Mouse (Mus musculus): Measurements from ENCODE around the gene BC024978.
A peak's percentile ranks its signal among the peaks of the same experiment; 100 is the strongest.

DNA sequence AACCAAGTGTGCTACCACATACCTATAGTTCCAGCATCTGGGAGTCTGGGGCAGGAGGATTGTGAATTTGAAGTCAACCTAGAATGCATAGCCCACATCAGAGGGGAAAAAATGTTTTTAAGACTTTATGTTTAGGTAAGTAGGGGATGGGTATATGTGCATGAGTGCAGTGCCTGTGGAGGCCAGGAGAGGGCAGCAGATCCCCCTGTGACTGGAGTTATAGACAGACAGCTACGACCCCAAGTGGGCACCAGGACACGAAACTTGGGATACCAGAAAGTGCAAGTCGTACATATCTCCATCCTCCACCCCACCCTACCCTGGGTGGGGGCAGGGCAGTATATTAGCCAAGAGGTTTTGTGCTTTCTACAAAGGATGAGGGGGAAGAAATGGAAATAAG, 10.6 kb upstream of the BC024978 start:
- TF ChIP-seq CTCF (IDR thresholded peaks at IDR 0.05; ENCODE audit: control insufficient read depth, insufficient read depth, insufficient replicate concordance, low read depth, low read length): peak; percentile 75; the same call in 1 of the 2 replicates
- TF ChIP-seq POLR2A (IDR thresholded peaks at IDR 0.05; ENCODE audit: control insufficient read depth, low read depth, low read length): no peak

All from testis, adult 2 months (tissue).